Mouse (Mus musculus) gastrocnemius, postnatal 4 days (tissue): ENCODE results near the gene Eif2b2. TPM values are rescaled to one million over a fixed set of nuclear protein-coding genes. Genes with fewer than 3 reads are reported as not detected.

Experiments used
- DNase-seq, 2 experiments: peaks; one replicate each; pipeline ENCODE4 v3.0.0; 2021 to 2022; ENCODE audit warnings: low spot score in 2 of 2, mixed read lengths in 2 of 2
- long read RNA-seq, 2 experiments: library from polyadenylated mRNA; stranded (forward); transcript quantifications; one replicate each; pipeline ENCODE4 v2.0.0; 2021
- total RNA-seq, 2 experiments: library from RNA; stranded (reverse); gene quantifications; 2 replicates each; pipeline ENCODE4 v1.2.3; 2021

Eif2b2 gene
- total RNA-seq, result 10 to 100 TPM; 80.6 to 95.1 TPM
- long read RNA-seq, experiment 1, transcript Eif2b2-201 (8 exons, 1,605 nt), result major isoform, 85 of 97 reads
- long read RNA-seq, experiment 1, partial matches to known transcripts, result 8 of 97 reads
- long read RNA-seq, experiment 1, other reads (novel, unspliced or antisense), result 3 of 97 reads
- long read RNA-seq, experiment 2, transcript Eif2b2-201 (8 exons, 1,605 nt), result major isoform, 81 of 91 reads
- long read RNA-seq, experiment 2, partial matches to known transcripts, result 1 of 91 reads
- long read RNA-seq, experiment 2, other reads (novel, unspliced or antisense), result 5 of 91 reads

DNA sequence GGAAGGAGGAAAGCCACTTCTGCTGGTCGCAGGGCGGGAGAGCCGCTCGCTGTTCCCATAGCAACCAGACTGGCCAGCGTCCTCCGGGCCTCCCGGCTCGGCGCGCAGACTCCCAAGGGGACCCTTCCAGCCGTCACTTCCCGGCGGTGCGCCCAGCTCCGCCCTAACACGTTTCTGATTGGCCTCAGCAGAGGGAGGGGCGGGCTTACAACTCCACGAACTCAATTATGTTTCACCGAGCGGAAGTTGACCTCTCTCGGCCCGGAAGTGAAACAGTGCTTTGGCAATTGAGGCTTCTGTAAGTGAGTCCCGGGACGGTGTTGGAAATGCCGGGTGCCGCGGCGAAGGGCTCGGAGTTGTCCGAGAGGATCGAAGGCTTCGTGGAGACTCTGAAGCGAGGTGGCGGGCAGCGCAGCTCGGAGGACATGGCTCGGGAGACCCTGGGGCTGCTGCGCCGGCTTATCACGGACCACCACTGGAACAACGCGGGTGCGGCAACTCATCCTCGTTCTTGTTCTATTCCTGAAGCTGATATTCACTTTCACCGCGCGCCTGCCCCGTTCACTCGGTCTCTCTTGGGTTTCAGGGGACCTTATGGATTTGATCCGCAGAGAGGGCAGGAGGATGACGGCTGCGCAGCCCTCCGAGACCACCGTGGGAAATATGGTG, at the start of gene Eif2b2:
Eif2b2 (plus strand) TSS at position 246 of the 669 bp plus-strand sequence.
- DNase-seq, result peak; percentile 97 to 98

DNA sequence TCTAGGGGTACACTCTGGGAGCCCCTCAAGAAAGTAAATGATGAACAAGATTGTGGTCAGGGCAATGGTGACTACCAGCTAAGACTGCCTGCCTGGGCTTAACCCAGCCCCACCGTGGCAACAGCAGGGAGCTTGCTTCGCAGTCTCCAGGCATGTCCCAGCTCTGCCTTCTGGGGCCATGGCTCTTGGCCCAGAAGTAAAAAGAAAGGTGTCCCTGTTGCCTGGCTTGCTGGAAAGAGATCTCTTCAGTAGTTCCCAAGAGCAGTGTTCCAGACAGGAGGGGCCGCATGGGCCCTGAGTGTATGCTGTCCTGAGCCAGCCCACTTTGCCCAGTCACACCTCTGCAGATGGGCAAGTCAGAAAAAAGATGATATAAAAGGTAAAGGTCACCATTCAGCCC, 49.4 kb upstream of the Eif2b2 start:
- no peak for DNase-seq

DNA sequence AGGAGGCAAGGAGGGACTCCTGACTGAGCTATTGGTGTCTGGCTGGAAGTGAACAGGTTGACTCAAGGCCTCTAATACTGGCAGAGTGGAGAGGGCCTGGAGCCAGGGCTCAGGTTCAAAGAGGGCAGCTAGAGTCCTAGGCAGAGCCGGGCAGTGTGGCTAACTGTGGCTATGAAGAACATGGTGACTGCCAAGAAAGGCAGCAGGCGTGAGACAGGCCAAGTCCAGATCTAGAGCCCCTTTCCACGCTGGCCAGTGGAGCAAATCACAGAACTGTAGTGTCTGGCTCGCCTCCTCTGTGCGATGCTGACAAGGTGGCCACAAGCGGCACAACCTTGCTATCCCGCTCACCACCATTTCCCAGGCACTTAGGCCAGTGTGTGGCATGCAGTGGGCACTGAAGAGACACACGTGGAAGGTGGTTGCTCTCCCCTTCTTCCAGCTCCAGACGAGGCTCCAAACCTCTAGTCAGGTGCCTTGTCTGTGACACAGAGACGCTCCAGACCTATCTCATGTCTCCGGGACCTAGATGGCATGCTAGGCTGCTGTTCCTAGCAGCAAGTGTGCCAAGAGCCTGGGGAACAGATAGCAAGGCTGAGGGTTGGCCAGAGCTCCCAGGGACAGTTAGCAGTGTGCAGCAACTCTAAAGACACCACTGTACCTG, 48.9 kb upstream of the Eif2b2 start:
- DNase-seq, result no peak

DNA sequence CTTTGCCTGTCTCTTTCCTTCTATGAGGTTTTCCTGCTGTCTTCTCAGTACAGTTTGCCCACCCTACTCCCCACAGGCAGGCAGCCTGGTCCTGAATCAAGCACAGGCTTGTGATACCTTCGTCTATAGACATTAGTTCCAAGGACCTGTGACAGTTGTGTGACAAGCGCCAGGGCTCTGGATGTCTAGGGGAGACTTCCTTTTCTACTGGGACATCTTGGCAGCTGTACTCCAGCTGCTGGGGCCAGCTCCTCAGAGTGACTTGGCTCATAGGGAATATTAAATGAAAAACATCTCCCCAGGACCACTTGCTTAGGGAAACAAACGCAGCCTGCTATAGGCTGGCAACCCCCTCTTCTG, 48.4 kb upstream of the Eif2b2 start:
- no peak for DNase-seq

DNA sequence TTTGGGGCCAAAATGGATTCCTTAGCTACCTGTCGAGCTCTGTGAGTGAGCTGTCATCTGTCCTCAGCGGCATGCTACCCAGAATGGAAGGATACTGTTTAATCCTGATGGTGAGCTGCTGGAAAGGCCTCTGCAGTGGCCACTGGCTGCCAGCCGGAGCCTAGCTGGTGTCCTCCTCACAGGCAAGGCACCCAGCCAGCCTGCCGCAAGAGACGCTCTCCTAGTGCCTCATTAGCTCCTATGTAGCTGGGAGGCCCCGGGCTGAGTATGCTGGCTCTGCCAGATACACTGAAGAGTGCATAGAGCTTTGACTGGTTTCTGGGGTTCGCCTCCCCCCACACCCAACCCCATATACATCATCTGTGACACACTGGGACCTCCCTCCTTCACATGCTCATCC, 45.3 kb upstream of the Eif2b2 start:
- DNase-seq, result no peak

DNA sequence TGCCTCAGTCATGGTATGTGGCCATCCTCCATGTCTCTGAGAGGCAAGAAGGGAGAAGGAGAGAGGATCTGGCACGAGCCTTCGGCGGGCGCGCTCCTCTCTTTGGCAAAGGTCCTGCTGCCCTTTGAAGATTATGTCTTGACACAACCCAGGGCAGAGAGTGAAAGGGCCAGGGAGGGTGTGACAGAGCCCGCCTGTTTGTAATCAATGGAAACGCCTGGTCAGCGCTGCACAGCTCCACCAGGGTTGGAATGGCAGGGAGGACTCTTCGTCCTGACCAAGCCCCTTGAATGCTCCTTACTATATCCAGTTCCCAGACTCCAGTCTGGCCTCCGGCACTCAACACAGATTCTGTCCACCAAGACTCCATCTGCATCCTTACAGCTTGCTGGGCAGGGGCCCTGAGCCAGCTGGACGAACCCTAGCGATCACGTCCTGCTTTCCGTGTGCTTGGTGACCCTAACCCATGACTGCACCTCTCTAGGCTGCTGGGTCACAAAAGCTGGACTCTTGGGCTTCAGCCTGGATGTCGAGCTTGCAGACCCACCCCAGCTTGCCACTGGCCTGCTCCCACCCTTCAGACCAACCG, 44.1 kb upstream of the Eif2b2 start:
- no peak for DNase-seq

DNA sequence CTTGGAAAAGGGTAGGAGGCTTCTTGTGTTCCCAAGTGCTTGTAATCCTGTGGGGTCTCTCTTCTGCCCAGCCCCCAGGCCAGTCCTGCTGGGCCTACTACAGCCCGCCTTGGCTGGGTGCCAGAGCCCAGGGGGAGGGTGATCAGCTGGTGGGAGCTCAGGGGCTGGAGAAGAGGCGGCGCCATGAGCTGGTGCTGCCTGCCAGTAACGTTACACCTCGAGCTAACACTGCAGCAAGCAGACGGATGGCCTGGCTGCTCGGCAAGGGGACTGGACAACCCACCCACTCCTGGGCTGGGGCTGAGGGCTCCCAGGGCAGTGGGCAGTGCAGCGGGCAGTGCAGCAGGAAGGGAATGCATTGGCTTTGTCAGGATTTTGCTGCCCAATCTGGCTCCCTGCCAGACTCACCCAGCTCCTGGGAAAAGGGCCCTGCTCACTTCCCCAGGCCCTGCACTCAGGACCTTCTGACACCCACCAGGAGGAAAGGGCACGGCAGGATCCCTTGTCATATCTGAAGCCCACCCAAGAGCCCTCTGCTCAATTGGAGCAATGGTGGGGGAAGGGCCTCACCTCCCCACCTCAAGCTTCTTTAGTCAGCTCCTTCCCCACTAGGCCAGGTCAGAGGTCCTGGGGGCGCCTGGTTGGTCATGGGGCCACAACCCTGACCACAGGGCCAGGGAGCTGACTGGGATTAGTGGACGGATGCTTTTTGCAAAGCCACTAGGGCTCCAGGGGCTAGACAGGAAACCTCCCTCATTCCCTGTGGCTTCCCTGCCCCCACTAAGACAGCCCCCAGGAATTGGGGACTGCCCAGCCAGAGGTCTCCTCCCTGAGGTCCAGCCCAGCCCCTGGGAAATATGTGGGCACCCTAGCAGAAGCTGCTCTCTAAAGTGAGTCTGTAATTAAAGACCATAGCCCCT, 43.1 kb upstream of the Eif2b2 start:
- DNase-seq, result no peak

DNA sequence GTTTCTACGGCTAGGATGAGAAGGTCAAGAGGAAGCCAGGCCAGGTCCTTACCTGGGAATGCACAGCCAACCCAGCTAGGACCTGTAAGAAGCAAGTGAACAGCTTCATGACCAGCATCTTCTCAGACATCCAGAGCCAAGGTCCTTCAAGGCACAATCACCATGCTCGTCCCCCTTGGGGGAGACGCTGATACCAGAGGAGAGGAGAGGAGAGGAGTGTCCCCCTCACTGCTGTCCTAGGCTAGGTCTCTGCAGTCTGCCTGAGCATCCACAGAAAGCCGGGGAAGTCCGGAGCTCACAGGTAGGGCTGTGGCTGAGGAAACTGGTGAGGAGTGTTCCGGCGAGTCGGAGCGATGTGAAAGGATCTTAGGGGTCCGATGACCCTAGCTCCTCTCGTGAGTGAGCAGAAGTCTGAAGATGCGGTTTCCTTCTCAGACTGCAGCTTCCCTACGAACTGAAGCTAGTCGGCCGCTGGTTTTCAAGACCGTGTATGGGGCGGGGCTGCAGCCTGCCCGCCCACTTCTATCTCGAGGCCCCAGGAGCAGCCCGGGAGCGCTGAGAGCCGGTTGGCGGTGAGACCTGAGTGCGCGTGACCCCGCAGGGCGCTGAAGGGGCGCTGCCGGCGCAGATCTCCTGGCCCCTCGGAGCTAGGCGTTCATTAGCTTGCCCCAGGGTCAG, 42.3 kb upstream of the Eif2b2 start:
- peak in 1 of 2 experiments; percentile 63 for DNase-seq

DNA sequence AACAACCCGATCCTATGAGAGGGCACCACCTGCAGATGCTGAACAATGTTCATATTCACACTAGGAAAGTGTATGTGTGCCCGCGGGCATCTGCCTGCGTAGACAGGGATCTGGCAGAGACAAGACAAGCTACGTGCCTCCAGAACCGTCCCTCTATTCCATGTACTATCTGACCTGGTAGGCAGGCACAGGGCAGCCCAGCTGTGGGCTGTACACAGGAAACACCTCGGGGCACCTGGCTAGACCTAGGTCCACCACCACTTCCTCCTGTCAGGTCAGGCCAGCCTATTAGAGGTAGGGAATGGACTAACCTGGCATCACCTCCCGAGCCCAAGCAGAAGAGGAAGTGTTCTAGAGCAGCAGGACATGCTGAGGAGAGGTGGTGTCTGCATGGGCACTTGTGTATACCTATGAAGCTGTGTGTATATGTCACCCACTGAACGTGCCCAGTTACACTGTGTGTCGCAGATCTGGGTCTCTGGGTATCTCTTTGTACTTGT, 41.5 kb upstream of the Eif2b2 start, which contains the start of gene Pgf:
Pgf (minus strand) TSS at position 51 of the 500 bp plus-strand sequence.
- no peak for DNase-seq

DNA sequence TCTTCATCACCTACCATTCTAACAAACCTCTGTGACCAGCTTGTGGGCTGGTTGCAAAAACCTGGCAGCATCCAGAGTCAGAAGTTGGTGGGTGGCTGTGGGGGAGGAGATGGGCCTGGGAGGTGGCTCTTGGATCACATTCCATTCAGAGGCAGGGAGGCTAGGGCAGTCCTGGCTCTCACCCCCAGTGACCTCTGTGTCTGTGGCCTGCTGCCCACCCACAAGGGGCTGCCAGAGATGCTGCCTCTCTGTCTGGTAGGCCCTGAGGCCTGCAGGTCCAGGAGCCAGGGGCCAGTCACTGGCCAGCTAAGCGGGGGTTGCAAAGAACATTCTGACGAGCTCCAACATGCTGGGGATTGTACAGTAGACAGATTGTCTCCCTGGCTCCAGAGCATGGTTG, 41.0 kb upstream of the Eif2b2 start:
- DNase-seq, result no peak

DNA sequence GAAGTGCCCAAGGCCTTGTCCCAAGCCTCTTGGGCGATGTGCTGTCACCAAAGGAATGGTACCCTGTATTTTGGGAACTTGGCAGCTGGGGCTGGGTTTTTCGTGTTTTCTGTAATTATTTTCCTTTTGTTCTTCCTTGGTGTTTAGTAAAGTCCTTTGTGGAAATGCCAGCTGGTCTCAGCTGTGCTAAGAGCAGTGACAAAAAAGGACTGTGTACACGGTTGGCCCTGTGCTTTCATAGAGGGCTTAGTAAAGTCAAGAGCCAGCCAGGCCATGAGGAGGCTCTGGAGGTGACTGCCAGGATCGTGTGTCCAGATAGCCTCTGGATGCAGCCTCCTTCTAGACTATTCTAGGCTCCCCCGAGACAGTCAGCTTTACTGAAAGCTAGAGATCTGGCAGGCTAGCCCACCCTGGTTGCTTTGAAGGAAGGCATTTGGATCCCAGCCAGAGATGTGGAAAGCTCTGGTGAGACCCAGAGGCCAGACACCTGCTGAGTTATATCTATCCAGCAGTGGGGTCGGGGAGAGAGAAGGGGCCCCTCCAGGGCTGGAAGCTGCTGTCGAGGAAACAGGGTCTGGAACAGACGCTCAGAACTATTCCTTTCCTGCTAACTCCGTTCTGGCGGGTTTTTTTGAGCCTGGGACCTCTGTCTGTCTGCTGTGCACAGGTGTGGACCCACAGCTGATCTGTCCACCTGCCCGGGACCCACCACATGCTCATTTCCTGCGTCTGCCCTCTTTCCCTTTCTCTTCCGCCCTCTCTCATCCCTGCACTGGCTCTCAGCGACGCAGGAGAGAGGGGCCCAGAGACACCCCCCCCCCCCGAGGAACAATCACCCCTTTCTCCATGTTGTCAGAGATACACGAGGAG, 37.6 kb upstream of the Eif2b2 start:
- no peak for DNase-seq

DNA sequence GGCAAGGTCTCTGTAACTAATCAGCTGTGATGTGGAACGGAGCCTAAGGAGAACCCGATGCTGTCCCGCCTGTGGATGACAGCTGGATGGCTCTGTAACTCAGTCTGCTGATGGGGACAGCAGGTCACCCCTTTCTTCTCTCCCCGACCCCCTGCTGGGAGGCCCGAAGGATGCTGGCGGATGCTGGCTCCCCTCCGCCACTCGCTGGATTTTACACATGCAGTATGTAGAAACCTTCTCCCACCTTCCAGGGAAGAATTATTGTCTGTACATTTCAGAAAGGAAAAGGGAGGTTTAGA, 37.0 kb upstream of the Eif2b2 start:
- DNase-seq, result no peak

DNA sequence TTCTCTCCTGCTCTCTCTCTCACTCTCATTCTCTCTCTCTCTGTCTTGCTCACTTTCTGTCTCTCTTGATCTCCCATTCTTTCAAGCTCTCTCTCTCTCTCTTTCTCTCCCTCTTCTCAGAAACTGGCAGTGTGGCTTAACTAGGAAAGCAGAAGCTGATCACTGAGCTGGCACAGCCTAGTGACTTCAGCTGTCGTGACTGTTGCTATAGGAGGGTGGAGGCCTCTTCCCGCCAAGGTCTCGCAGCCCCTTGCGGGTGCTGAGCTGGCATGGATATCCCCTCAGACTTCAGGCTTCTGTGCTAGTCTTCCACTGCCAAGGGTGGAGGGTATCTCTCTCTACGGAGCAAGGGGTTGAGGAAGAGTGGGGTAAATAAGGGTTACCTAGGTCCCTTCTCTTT, 36.4 kb upstream of the Eif2b2 start:
- no peak for DNase-seq

DNA sequence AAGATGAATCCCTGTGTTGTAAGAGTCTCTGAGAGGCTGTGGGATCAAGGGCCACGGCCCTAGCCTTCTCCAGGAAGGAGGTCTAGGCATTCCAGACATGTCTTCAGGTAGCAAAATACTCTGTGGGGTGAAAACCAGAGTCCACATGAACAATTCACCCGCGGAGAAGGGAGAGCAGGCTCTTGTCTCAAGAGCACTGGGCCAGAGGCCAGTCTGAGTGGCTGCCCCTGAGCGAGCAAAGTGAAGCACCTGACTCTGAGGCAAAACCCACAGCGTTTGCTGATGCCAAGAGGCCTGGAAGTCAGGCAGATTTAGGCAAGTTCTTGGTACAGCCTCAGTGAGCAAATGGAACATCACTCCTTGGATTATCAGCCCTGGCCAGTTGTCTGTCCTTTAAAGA, 35.2 kb upstream of the Eif2b2 start:
- DNase-seq, result no peak

DNA sequence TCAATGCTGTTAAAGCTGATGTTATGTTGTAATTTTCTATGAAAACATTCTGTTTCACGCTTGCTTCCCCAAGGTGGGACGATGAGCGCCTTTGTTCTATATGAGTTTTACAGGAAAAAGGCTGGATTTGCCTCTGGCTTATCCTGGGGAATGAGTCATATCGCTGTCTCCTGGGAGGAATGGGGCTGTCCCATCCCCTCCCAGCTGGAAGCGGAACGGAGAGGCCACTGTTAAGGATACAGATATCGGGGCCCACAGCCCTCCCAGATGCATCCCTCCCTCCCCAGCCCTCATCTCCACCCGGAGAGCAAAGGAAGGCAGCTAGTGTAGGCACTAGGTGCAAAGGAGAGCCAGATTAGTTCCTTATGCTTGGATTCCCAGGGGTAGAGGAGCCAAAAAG, 33.5 kb upstream of the Eif2b2 start:
- DNase-seq, result no peak

DNA sequence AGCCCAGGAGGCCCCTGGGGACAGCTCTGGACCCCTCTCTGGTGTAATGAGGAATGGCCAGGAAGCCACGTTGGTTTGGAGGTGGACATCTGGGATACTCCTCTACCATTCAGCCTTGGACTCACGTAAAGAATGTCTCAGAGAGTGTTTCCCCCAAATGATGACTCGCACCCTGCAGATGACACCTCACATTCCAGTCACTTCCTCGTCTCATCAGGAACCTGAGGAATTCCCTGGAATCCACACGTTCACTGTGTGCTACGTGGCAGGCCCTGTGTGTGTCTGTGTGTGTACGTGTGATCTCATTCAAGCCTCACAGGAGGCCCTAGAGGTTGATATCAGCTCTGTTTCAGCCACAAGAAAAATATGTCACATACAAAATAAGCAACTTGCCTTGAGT, 32.9 kb upstream of the Eif2b2 start:
- DNase-seq, result no peak

DNA sequence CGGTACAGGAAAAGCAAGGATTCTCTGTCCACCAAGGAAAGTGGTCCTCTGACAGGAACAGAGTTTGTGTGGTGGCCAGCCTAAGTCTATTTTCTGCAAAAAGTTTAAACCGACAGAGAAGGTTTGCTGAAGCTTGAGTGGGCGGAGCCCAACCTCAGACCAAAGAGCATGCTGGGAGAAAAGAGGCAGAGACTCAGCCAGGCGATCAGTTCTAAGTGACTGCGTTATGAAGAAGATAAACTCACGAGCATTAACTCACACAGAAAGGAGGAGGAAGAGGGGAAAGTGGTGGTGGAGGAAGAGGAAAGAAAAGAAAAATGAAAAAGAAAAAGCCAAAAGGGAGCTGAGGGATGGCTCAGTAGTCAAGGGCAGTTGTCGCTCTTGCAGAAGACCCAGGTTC, 29.0 kb upstream of the Eif2b2 start:
- no peak for DNase-seq

DNA sequence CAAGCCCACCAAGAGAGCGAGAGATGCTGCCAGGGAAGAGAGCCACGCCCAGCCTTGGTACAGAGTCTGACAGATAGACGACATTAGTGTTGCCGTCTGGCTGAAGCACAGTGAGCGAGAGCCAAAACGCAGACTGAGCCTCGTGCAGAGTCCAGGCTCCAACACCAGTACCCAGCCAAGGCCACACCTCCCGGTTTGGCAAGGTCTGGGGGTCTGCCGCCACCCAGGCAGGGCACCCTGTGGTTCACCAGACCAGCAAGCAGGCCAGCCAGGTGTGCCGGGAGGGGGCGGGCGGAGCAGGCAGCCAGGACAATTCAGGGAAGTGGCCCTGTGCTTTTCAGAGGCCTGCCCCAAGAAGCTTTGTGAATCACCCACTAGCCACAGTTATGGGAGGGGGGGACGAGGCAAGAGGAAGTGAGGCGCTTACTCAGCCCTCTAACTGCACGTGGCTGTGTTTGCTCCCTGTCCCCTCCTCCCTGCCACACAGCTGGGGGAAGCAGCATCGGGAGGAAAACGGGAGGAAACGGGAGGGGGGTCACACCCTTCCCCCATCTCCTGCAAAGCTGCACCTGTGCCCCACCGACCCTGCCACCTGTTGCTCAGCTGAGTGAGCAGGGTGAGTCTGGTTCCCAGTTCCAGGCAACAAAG, 26.7 kb upstream of the Eif2b2 start:
- DNase-seq, result no peak

DNA sequence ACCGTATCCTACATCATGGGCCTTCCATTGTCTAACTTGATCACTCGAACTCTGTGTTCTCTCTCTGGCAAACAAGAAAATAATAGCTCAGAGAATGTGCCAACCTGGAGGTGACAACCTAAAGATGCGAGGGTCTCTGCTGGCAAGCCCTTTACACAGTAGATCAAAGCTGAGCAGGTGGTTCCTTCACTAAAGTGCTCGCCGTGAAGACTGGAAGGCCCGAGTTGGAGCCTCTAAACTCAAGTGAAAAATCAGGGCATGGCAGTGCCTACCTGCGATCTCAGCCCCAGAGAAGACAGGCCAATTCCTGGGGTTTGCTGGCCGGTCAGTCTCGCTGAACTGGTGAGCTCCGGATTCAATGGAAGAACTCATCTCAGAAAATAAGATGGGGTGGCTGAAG, 26.1 kb upstream of the Eif2b2 start:
- DNase-seq, result no peak
